Mouse (Mus musculus) heart, postnatal 0 days (tissue): ENCODE measurements around the gene Gdf11. TPM values are rescaled to one million over a fixed set of nuclear protein-coding genes. Genes with fewer than 3 reads are reported as not detected.
A peak's percentile ranks its signal among the peaks of the same experiment; 100 is the strongest.

ENCODE experiments used
- ATAC-seq: fragments of 200-750 bp; cut with Nextera tagmentation; 2 replicates; pipeline ENCODE4 v1.8.0; 2017; ENCODE audit warnings: low read depth, moderate number of reproducible peaks, moderate library complexity; ENCODE audit not compliant: insufficient read depth
- DNase-seq: peaks from one replicate; pipeline ENCODE4 v3.0.0-alpha.2; 2016; ENCODE audit warnings: low spot score
- H3K27ac ChIP-seq: fragments of 300-500 bp; sonication (generic); 2 replicates; pipeline ENCODE4 v1.5.1; 2014; ENCODE audit warnings: low read depth, mild to moderate bottlenecking
- H3K27me3 ChIP-seq: fragments of 300-500 bp; sonication (generic); 2 replicates; pipeline ENCODE4 v1.6.1; 2014; ENCODE audit warnings: low read length, mixed read lengths; ENCODE audit not compliant: control insufficient read depth, insufficient read depth
- H3K36me3 ChIP-seq: fragments of 300-500 bp; sonication (generic); replicated peaks from 2 replicates; pipeline ENCODE4 v1.6.1; 2014; ENCODE audit warnings: low read length, mixed read lengths; ENCODE audit not compliant: control insufficient read depth, insufficient read depth
- H3K4me1 ChIP-seq: fragments of 300-500 bp; sonication (generic); 2 replicates; pipeline ENCODE4 v1.6.1; 2014; ENCODE audit warnings: antibody characterized with exemption; ENCODE audit not compliant: control insufficient read depth, insufficient read depth
- H3K4me2 ChIP-seq: fragments of 300-500 bp; sonication (generic); 2 replicates; pipeline ENCODE4 v1.6.1; 2014; ENCODE audit warnings: low read depth, mild to moderate bottlenecking, low read length, moderate library complexity
- H3K4me3 ChIP-seq: fragments of 300-500 bp; sonication (generic); 2 replicates; pipeline ENCODE4 v1.5.1; 2014; ENCODE audit warnings: low read depth, low read length
- H3K9ac ChIP-seq: fragments of 300-500 bp; sonication (generic); replicated peaks from 2 replicates; pipeline ENCODE4 v1.6.1; 2014; ENCODE audit warnings: low read depth, low read length, mixed read lengths
- H3K9me3 ChIP-seq: fragments of 300-500 bp; sonication (generic); replicated peaks from 2 replicates; pipeline ENCODE4 v1.6.1; 2016; ENCODE audit warnings: low read length; ENCODE audit not compliant: control insufficient read depth
- CTCF ChIP-seq: IDR thresholded peaks from 2 replicates; pipeline ENCODE4 v1.5.1; 2016; ENCODE audit warnings: antibody characterized with exemption, control low read depth, low read depth
- EP300 ChIP-seq: IDR thresholded peaks from 2 replicates; pipeline ENCODE4 v1.6.1; 2016; ENCODE audit warnings: antibody characterized with exemption, low read depth
- WGBS: fragments of 180-500 bp; shearing (Covaris S2); extraction: QIAGEN DNeasy Blood & Tissue Kit; methylation state at CpG from one replicate; pipeline ENCODE4 v1.1.7; 2014; 5-methylcytosine and 5-hydroxymethylcytosine counted together
- polyA plus RNA-seq: library from polyadenylated mRNA; unstranded; fragments of >200 nt; fragmentation: Nextera tagmentation; extraction: Ambion mirVana; gene quantifications from 2 replicates; pipeline ENCODE4 v1.2.1, GENCODE M21; 2015
- total RNA-seq: library from RNA; depleted of rRNA; stranded (reverse); fragments of >200 nt; gene quantifications from 2 replicates; pipeline ENCODE4 v1.2.3, GENCODE M21; 2014; ENCODE audit warnings: low replicate concordance

Gene Gdf11
- total and polyA plus RNA-seq, 2 experiments from 2014 or later, result 1.5 to 1.6 TPM

DNA sequence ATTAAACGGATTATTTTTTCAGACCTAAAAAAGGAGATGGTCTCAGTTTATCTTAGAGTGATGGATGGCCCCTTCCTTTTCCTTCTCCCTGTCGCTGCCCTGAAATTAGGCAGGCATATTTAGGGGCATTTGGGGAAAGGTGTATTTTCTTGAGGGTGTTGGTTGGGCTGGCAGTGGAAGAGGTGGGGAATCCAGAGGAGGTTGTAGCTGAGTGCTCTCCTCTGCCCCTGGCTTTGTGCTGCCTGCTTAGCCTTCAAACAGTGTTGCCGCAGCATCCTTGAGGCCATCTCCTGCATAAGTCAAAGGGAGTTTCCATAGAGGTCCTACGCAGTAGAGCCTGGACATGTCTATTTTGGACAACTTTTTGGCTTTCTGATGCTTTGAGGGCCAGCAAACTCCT is 21.3 kb upstream of the Gdf11 start:
- ATAC-seq (no peak), DNase-seq (no peak)
- H3K27me3 ChIP-seq, result no peaks in the 10 kb centered on the region
- peaks cover 30% of the 10 kb centered on the region for H3K36me3 ChIP-seq
- H3K4me1 ChIP-seq, result peaks cover 6% of the 10 kb centered on the region
- H3K4me3 ChIP-seq, result no peak overlapping the region
- 72% methylated on average over 4 of the region's 4 CpGs for WGBS
- no peak overlapping the region for H3K27ac ChIP-seq
- H3K4me2 ChIP-seq, result no peak overlapping the region
- H3K9me3 ChIP-seq, result no peaks in the 10 kb centered on the region
- TF ChIP-seq EP300 (no peak), CTCF (no peak)
- no peak overlapping the region for H3K9ac ChIP-seq

DNA sequence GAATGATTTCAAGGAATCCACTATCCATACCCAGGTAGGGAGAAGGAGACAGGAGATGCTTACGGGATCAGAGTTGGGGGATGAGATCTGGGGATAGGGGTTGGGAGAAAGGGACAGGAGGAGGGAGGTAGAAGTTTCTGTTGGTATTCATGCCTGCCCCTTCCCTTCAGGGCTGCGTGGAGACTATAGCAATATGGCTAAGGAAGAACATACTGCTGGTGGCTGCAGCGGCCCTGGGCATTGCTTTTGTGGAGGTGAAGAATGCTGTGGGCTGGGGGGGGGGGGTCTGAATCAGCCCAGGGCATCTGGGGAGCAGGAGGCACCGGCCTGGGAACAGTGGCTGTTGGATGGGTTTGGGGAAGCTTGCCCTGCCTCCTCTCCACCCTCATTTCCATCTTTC is 20.8 kb upstream of the Gdf11 start:
- no peak overlapping the region for H3K27ac ChIP-seq
- no peak overlapping the region for H3K9ac ChIP-seq
- H3K27me3 ChIP-seq, result no peaks in the 10 kb centered on the region
- TF ChIP-seq EP300 (no peak), CTCF (no peak)
- DNase-seq, result no peak
- H3K4me1 ChIP-seq, result peaks cover 6% of the 10 kb centered on the region
- no peak overlapping the region for H3K4me3 ChIP-seq
- H3K9me3 ChIP-seq, result no peaks in the 10 kb centered on the region
- WGBS, result 80% methylated on average over 4 of the region's 4 CpGs
- H3K36me3 ChIP-seq, result peaks cover 26% of the 10 kb centered on the region
- no peak for ATAC-seq
- no peak overlapping the region for H3K4me2 ChIP-seq

DNA sequence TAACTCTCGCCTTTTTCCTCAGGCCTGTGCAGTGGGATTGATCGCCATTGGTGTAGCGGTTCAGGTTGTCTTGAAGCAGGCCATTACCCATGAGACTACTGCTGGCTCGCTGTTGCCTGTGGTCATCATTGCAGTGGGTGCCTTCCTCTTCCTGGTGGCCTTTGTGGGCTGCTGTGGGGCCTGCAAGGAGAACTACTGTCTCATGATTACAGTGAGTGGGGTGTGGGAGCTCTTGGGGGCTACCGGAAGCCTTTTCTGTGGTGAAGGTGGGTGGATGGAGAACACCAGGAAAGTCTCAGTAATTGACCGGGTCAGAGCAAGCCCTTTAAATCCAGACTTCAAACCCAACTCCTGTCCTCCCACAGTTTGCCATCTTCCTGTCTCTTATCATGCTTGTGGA is 19.9 kb upstream of the Gdf11 start:
- Histone ChIP-seq H3K27ac (0 out of 2 replicates have a peak overlapping the region, but pooled peaks have one; percentile 8), H3K9me3 (no peaks in the 10 kb centered on the region), H3K4me1 (peaks cover 6% of the 10 kb centered on the region), H3K9ac (no peak overlapping the region), H3K4me2 (peak overlapping the region; percentile 83), H3K4me3 (peak overlapping the region; percentile 97; the same call in 1 of the 2 replicates), H3K27me3 (no peaks in the 10 kb centered on the region), H3K36me3 (peaks cover 18% of the 10 kb centered on the region)
- 85% methylated on average over 6 of the region's 6 CpGs for WGBS
- TF ChIP-seq CTCF (no peak), EP300 (no peak)
- ATAC-seq, result no peak
- DNase-seq, result no peak

DNA sequence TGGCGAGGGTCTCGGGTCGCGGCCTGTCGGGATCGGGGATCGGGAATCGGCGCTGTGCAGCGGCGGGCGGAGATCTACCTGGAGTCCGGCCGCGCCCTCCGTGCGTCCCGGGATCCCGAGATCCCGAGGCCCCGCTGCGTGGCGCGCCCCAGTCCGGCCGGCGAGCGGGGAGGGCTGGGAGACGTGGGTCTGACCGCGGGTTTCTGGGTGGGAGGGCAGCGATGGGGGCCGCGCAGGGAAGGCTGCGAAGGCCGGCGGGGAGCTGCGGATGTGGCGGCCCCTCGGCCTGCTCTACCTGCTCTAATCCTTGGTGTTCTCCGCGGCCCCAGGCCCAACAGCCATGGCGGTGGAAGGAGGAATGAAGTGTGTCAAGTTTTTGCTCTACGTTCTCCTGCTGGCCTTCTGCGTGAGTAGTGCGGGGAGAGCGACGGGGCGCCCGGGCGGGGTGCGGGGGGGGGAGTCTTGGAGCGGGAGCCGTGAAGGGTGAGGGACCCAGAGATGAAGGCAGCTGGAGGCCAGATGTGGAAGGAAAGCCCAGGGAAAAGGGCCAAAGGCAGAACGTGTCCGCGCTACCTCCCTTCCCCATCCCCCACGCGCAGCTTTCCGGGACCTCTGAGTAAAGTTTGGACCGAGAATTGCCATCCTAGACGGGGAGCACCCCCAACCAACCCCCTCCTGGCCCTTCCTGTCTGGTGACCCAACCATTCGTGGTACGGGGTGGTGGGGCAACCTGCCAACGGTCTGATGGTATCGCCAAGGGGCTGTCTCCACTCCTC is 18.7 kb upstream of the Gdf11 start:
- TF ChIP-seq EP300, result no peak
- no peak for TF ChIP-seq CTCF
- Histone ChIP-seq H3K4me3 (peak overlapping the region; percentile 97), H3K9me3 (no peaks in the 10 kb centered on the region), H3K4me2 (peak overlapping the region; percentile 83), H3K27ac (peak overlapping the region; percentile 96), H3K27me3 (no peaks in the 10 kb centered on the region), H3K9ac (peak overlapping the region; percentile 96), H3K36me3 (peaks cover 13% of the 10 kb centered on the region; the same call in 1 of the 2 replicates), H3K4me1 (peaks cover 6% of the 10 kb centered on the region)
- DNase-seq (no peak), ATAC-seq (peak; percentile 47)
- under 1% methylated on average over 53 of the region's 66 CpGs for WGBS

DNA sequence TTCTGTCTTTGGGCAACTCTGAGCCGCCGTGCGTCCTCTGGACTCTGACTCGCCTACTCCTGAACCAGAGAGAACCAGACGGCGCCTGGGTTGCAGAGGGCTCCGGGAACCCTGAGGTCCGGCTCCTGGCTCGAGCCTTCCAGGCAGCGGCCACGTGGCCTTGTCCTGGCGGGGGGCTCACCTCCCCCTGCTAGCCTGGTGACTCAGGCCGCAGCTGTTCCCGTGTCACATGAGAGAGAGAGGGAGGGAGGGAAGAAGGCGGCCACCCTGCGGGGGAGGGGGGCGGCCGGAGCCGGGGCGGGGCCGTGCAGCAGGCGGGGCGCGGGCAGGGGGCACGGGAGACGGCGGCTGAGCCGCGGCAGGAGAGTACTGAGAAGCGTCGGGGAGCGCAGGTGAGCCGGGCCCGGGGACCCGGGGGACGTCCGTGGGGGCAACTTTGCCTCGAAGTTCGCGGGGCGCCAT is 18.1 kb upstream of the Gdf11 start:
- H3K27ac ChIP-seq, result peak overlapping the region; percentile 96
- peak overlapping the region; percentile 97 for H3K4me3 ChIP-seq
- H3K4me2 ChIP-seq, result peak overlapping the region; percentile 83
- H3K9me3 ChIP-seq, result no peaks in the 10 kb centered on the region
- H3K36me3 ChIP-seq, result peaks cover 10% of the 10 kb centered on the region; the same call in 1 of the 2 replicates
- peak overlapping the region; percentile 96 for H3K9ac ChIP-seq
- TF ChIP-seq EP300 (peak; percentile 66), CTCF (no peak)
- WGBS, result under 1% methylated on average over 29 of the region's 41 CpGs
- H3K4me1 ChIP-seq, result peaks cover 6% of the 10 kb centered on the region
- peak; percentile 94 for DNase-seq
- no peaks in the 10 kb centered on the region for H3K27me3 ChIP-seq
- ATAC-seq, result peak; percentile 89
